Comparison of ENCODE assay signal across 26 mouse cellular contexts in genomic region chr3:107765979-107766378, GRCm38 (mm10). TPM values are rescaled to one million over a fixed set of nuclear protein-coding genes. Genes with fewer than 3 reads are reported as not detected.
DNase-seq lines count a peak whose midpoint lies in the region; ATAC-seq and TF ChIP-seq lines count a peak whose summit lies in the region.
"Had no signal": no experiment of that assay in that cellular context is flagged by ENCODE, and none has a peak within 500 bp of the region (broad histone marks: within the 10 kb centered on the region; RNA-seq: fewer than 3 reads in every experiment).

No protein-coding gene starts in this region.

- H3K4me3 ChIP-seq in gastrocnemius, adult 2 months = no peak overlapping the region
- no peak overlapping the region for H3K4me3 ChIP-seq in layer of hippocampus, adult 2 months
- no peak overlapping the region for H3K4me3 ChIP-seq in liver, embryonic 16.5 days (ENCODE audit: low read depth, low read length)
- no peak overlapping the region for H3K4me3 ChIP-seq in liver, embryonic 11.5 days (ENCODE audit: low read depth, low read length)
- H3K4me3 ChIP-seq: embryonic facial prominence, embryonic 12.5 days; embryonic facial prominence, embryonic 15.5 days; heart, adult 2 months; heart, embryonic 10.5 days; heart, embryonic 13.5 days had no signal

- H3K4me1 ChIP-seq in liver, embryonic 16.5 days (ENCODE audit: control insufficient read depth, low read depth, low read length) = peaks cover 4% of the 10 kb centered on the region
- peaks cover 4% of the 10 kb centered on the region; the same call in 1 of the 2 replicates for H3K4me1 ChIP-seq in liver, embryonic 11.5 days (replicated peaks; ENCODE audit: control insufficient read depth, insufficient read depth, low read length)
- H3K4me1 ChIP-seq: embryonic facial prominence, embryonic 12.5 days had no signal

- peak; percentile 74 for ATAC-seq in liver, embryonic 16.5 days (ENCODE audit: low read depth)
- ATAC-seq in liver, embryonic 11.5 days (replicated peaks; ENCODE audit: low FRiP score) = no peak
- ATAC-seq: forebrain, embryonic 14.5 days; forebrain, postnatal 0 days; hindbrain, postnatal 0 days; Patski had no signal

- H3K27me3 ChIP-seq in liver, embryonic 16.5 days (ENCODE audit: control insufficient read depth, insufficient read depth, low read depth, low read length) = peaks cover 4% of the 10 kb centered on the region
- peaks cover 8% of the 10 kb centered on the region for H3K27me3 ChIP-seq in liver, embryonic 11.5 days (replicated peaks; ENCODE audit: control insufficient read depth, insufficient read depth, low read length)
- H3K27me3 ChIP-seq: embryonic facial prominence, embryonic 12.5 days; embryonic facial prominence, embryonic 15.5 days; heart, embryonic 13.5 days; Patski had no signal

- no peak for DNase-seq in gastrocnemius, adult 2 months
- no peak for DNase-seq in gastrocnemius, postnatal 10 days
- DNase-seq in layer of hippocampus, adult 2 months (ENCODE audit: low spot score in 2 of 2) = no peak
- no peak for DNase-seq in layer of hippocampus, postnatal 25 days (ENCODE audit: extremely low spot score in 1 of 2, low spot score in 1 of 2)
- DNase-seq in liver, embryonic 11.5 days (ENCODE audit: low spot score) = no peak
- DNase-seq in cerebellum, adult 8-10 months = no peak
- DNase-seq: adrenal gland, postnatal 14 days; B cell, adult 2 months; cerebellum, adult 18-20 months; cerebellum, adult 9-11 months; cerebellum, postnatal 25 days; forebrain, postnatal 0 days; gastrocnemius, postnatal 36 days; heart, adult 2 months; heart, postnatal 14 days; heart, postnatal 4 days had no signal

- no peaks in the 10 kb centered on the region for H3K36me3 ChIP-seq in liver, embryonic 16.5 days (ENCODE audit: control insufficient read depth, insufficient read depth)
- H3K36me3 ChIP-seq in liver, embryonic 11.5 days (ENCODE audit: control insufficient read depth, insufficient read depth, low read length) = no peaks in the 10 kb centered on the region
- H3K36me3 ChIP-seq: embryonic facial prominence, embryonic 12.5 days; embryonic facial prominence, embryonic 15.5 days; G1E; heart, embryonic 10.5 days; heart, embryonic 13.5 days had no signal

- H3K4me2 ChIP-seq in liver, embryonic 16.5 days (ENCODE audit: low read depth, low read length) = no peak overlapping the region
- H3K4me2 ChIP-seq in liver, embryonic 11.5 days = no peak overlapping the region
- H3K4me2 ChIP-seq: embryonic facial prominence, embryonic 12.5 days; embryonic facial prominence, embryonic 15.5 days; heart, embryonic 13.5 days; hindbrain, embryonic 14.5 days had no signal

- 44% methylated on average over 2 of the region's 2 CpGs for WGBS in liver, embryonic 16.5 days (ENCODE audit: insufficient replicate concordance)
- WGBS in liver, embryonic 11.5 days = 59% methylated on average over 2 of the region's 2 CpGs

- H3K9ac ChIP-seq in liver, embryonic 16.5 days (ENCODE audit: low read depth, low read length) = no peak overlapping the region
- H3K9ac ChIP-seq in liver, embryonic 11.5 days (ENCODE audit: low read depth, low read length) = no peak overlapping the region
- H3K9ac ChIP-seq: embryonic facial prominence, embryonic 12.5 days; embryonic facial prominence, embryonic 15.5 days; forebrain, postnatal 0 days; heart, embryonic 13.5 days; hindbrain, embryonic 14.5 days had no signal

- H3K27ac ChIP-seq in gastrocnemius, adult 2 months = peak overlapping the region; percentile 43; the same call in 1 of the 2 replicates
- H3K27ac ChIP-seq in layer of hippocampus, adult 2 months = peak overlapping the region; percentile 53
- H3K27ac ChIP-seq in liver, embryonic 16.5 days (ENCODE audit: low read length) = no peak overlapping the region
- no peak overlapping the region for H3K27ac ChIP-seq in liver, embryonic 11.5 days (ENCODE audit: low read depth, low read length)
- H3K27ac ChIP-seq: embryonic facial prominence, embryonic 12.5 days; embryonic facial prominence, embryonic 15.5 days; heart, embryonic 13.5 days; hindbrain, embryonic 14.5 days; hindbrain, postnatal 0 days had no signal

- no peaks in the 10 kb centered on the region for H3K9me3 ChIP-seq in liver, embryonic 16.5 days (replicated peaks; ENCODE audit: control insufficient read depth, low read length)
- no peaks in the 10 kb centered on the region for H3K9me3 ChIP-seq in liver, embryonic 11.5 days (ENCODE audit: control insufficient read depth, low read length)
- H3K9me3 ChIP-seq: embryonic facial prominence, embryonic 12.5 days; embryonic facial prominence, embryonic 15.5 days; G1E; heart, embryonic 10.5 days; heart, embryonic 13.5 days had no signal

- intact Hi-C loops in gastrocnemius, adult 2 months (cut with DNase I) = no loop called here

- no peak for TF ChIP-seq CTCF in gastrocnemius, adult 2 months (IDR thresholded peaks at IDR 0.05)
- TF ChIP-seq CTCF in layer of hippocampus, adult 2 months (conservative IDR thresholded peaks at IDR 0.05) = no peak

RNA-seq across cellular contexts. Expression of gene Csf1, which starts 5.7 kb away (rescaled TPM):
- total RNA-seq in gastrocnemius, adult 2 months (2021) = 1 to 10 TPM; 7.9 to 8.5 TPM
- 10 to 100 TPM; 14.2 to 21.4 TPM for total RNA-seq in gastrocnemius, postnatal 10 days (2021)
- total RNA-seq in layer of hippocampus, adult 2 months (2021) = 10 to 100 TPM; 20.4 to 20.5 TPM
- 10 to 100 TPM; 17.1 to 18.6 TPM for total RNA-seq in layer of hippocampus, postnatal 25 days (2021)
- 6.0 and 7.9 TPM in 2 replicates for polyA plus RNA-seq in liver, embryonic 16.5 days (2015; fragmentation: Nextera tagmentation; extraction: Ambion mirVana)
- 10.7 TPM in 2 replicates for polyA plus RNA-seq in liver, embryonic 11.5 days (2014; fragmentation: Nextera tagmentation; extraction: Ambion mirVana)

Comparison
In these comparisons a context has a peak if more than half of its experiments do, and no peak if none do; other contexts are left out.
1. H3K27ac ChIP-seq: peak in gastrocnemius, adult 2 months (single experiment) and layer of hippocampus, adult 2 months (single experiment); none in liver, embryonic 16.5 days (single experiment) and liver, embryonic 11.5 days (single experiment).